In genomic region chr10:81358209-81358608, GRCm38 (mm10) we compare ENCODE assay signal across 8 mouse cellular contexts. TPM values are rescaled to one million over a fixed set of nuclear protein-coding genes. Genes with fewer than 3 reads are reported as not detected.
A peak's percentile ranks its signal among the peaks of the same experiment; 100 is the strongest.
DNase-seq lines count a peak whose midpoint lies in the region; ATAC-seq lines count a peak whose summit lies in the region.

No protein-coding gene starts in this region.

- H3K4me3 ChIP-seq in lung, embryonic 16.5 days (ENCODE audit: low read length), result peak overlapping the region; percentile 84
- peak overlapping the region; percentile 86 for H3K4me3 ChIP-seq in forebrain, embryonic 10.5 days
- H3K4me3 ChIP-seq in limb, embryonic 15.5 days, result peak overlapping the region; percentile 76
- H3K4me3 ChIP-seq in stomach, embryonic 15.5 days (replicated peaks), result peak overlapping the region; percentile 83

- H3K9me3 ChIP-seq in lung, embryonic 16.5 days (ENCODE audit: control insufficient read depth, low read length), result no peaks in the 10 kb centered on the region
- H3K9me3 ChIP-seq in forebrain, embryonic 10.5 days, result no peaks in the 10 kb centered on the region
- no peaks in the 10 kb centered on the region for H3K9me3 ChIP-seq in limb, embryonic 15.5 days
- H3K9me3 ChIP-seq in stomach, embryonic 15.5 days, result no peaks in the 10 kb centered on the region

- H3K36me3 ChIP-seq in lung, embryonic 16.5 days (ENCODE audit: control insufficient read depth, insufficient read depth, low read length), result no peaks in the 10 kb centered on the region
- H3K36me3 ChIP-seq in forebrain, embryonic 10.5 days (replicated peaks), result peaks cover 23% of the 10 kb centered on the region
- peaks cover 10% of the 10 kb centered on the region; the same call in 1 of the 2 replicates for H3K36me3 ChIP-seq in limb, embryonic 15.5 days
- H3K36me3 ChIP-seq in stomach, embryonic 15.5 days, result no peaks in the 10 kb centered on the region

- no peak for DNase-seq in lung, postnatal 25 days (ENCODE audit: low spot score)
- no peak for DNase-seq in forebrain, embryonic 10.5 days (ENCODE audit: extremely low spot score, low spot score)
- DNase-seq in T-cell, adult 2 months (ENCODE audit: low spot score), result no peak
- no peak for DNase-seq in kidney, postnatal 10 days

- peak overlapping the region; percentile 89 for H3K9ac ChIP-seq in lung, embryonic 16.5 days (ENCODE audit: low read length)
- peak overlapping the region; percentile 84; the same call in 1 of the 2 replicates for H3K9ac ChIP-seq in limb, embryonic 15.5 days
- peak overlapping the region; percentile 76; the same call in 1 of the 2 replicates for H3K9ac ChIP-seq in stomach, embryonic 15.5 days

- peaks cover 33% of the 10 kb centered on the region for H3K4me1 ChIP-seq in lung, embryonic 16.5 days (replicated peaks; ENCODE audit: control insufficient read depth, insufficient read depth, low read length)
- peaks cover 79% of the 10 kb centered on the region for H3K4me1 ChIP-seq in forebrain, embryonic 10.5 days
- H3K4me1 ChIP-seq in limb, embryonic 15.5 days, result peaks cover 38% of the 10 kb centered on the region
- peaks cover 32% of the 10 kb centered on the region for H3K4me1 ChIP-seq in stomach, embryonic 15.5 days

- no peaks in the 10 kb centered on the region; the same call in 1 of the 2 replicates for H3K27me3 ChIP-seq in lung, embryonic 16.5 days (ENCODE audit: control insufficient read depth, insufficient read depth, low read depth, low read length)
- H3K27me3 ChIP-seq in forebrain, embryonic 10.5 days (ENCODE audit: poor library complexity, severe bottlenecking), result peaks cover 58% of the 10 kb centered on the region
- peaks cover 11% of the 10 kb centered on the region for H3K27me3 ChIP-seq in limb, embryonic 15.5 days
- no peaks in the 10 kb centered on the region; the same call in 1 of the 2 replicates for H3K27me3 ChIP-seq in stomach, embryonic 15.5 days (replicated peaks)

- ATAC-seq in lung, embryonic 16.5 days (ENCODE audit: low read depth), result no peak
- ATAC-seq in limb, embryonic 15.5 days (ENCODE audit: insufficient number of reproducible peaks, low FRiP score, low TSS enrichment, low read depth), result no peak
- ATAC-seq in stomach, embryonic 15.5 days (ENCODE audit: insufficient read depth, low FRiP score, low read depth), result no peak
- no peak for ATAC-seq in frontal cortex, adult (ENCODE audit: low TSS enrichment)

- peak overlapping the region; percentile 48; the same call in 1 of the 2 replicates for H3K27ac ChIP-seq in lung, embryonic 16.5 days (ENCODE audit: low read length)
- peak overlapping the region; percentile 84 for H3K27ac ChIP-seq in forebrain, embryonic 10.5 days
- H3K27ac ChIP-seq in limb, embryonic 15.5 days, result 0 out of 2 replicates have a peak overlapping the region, but pooled peaks have one; percentile 7
- 0 out of 2 replicates have a peak overlapping the region, but pooled peaks have one; percentile 23 for H3K27ac ChIP-seq in stomach, embryonic 15.5 days

- 21% methylated on average over 4 of the region's 4 CpGs for WGBS in lung, embryonic 16.5 days
- WGBS in forebrain, embryonic 10.5 days, result 29% methylated on average over 4 of the region's 4 CpGs
- WGBS in limb, embryonic 15.5 days, result 30% methylated on average over 4 of the region's 4 CpGs
- WGBS in stomach, embryonic 15.5 days, result 32% methylated on average over 4 of the region's 4 CpGs

- H3K4me2 ChIP-seq in lung, embryonic 16.5 days (ENCODE audit: low read depth, low read length), result peak overlapping the region; percentile 99
- H3K4me2 ChIP-seq in limb, embryonic 15.5 days, result peak overlapping the region; percentile 97
- peak overlapping the region; percentile 99 for H3K4me2 ChIP-seq in stomach, embryonic 15.5 days

RNA-seq across cellular contexts. Expression of gene Mfsd12, which starts 0.9 kb away (rescaled TPM):
- polyA plus RNA-seq in lung, embryonic 16.5 days (2015; fragmentation: Nextera tagmentation; extraction: Ambion mirVana), result 13.7 and 13.9 TPM in 2 replicates
- 6.7 and 7.5 TPM in 2 replicates for polyA plus RNA-seq in forebrain, embryonic 10.5 days (2016; fragmentation: Nextera tagmentation; extraction: Ambion mirVana)
- 13.3 and 13.4 TPM in 2 replicates for polyA plus RNA-seq in limb, embryonic 15.5 days (2015; fragmentation: Nextera tagmentation; extraction: Ambion mirVana)
- 12.8 and 13.6 TPM in 2 replicates for polyA plus RNA-seq in stomach, embryonic 15.5 days (2015; fragmentation: Nextera tagmentation; extraction: Ambion mirVana)

RNA-seq across cellular contexts. Expression of gene 4930404N11Rik, which starts 7.4 kb away (rescaled TPM):
- 2.0 and 2.2 TPM in 2 replicates for polyA plus RNA-seq in lung, embryonic 16.5 days (2015; fragmentation: Nextera tagmentation; extraction: Ambion mirVana)
- polyA plus RNA-seq in forebrain, embryonic 10.5 days (2016; fragmentation: Nextera tagmentation; extraction: Ambion mirVana), result 0.35 and 0.52 TPM in 2 replicates
- 0.60 and 1.6 TPM in 2 replicates for polyA plus RNA-seq in limb, embryonic 15.5 days (2015; fragmentation: Nextera tagmentation; extraction: Ambion mirVana)
- 1.2 and 1.5 TPM in 2 replicates for polyA plus RNA-seq in stomach, embryonic 15.5 days (2015; fragmentation: Nextera tagmentation; extraction: Ambion mirVana)

RNA-seq across cellular contexts. Expression of gene Hmg20b, which starts 7.9 kb away (rescaled TPM):
- polyA plus RNA-seq in lung, embryonic 16.5 days (2015; fragmentation: Nextera tagmentation; extraction: Ambion mirVana), result 90.6 and 93.2 TPM in 2 replicates
- polyA plus RNA-seq in forebrain, embryonic 10.5 days (2016; fragmentation: Nextera tagmentation; extraction: Ambion mirVana), result 101 and 108 TPM in 2 replicates
- 86.0 and 89.9 TPM in 2 replicates for polyA plus RNA-seq in limb, embryonic 15.5 days (2015; fragmentation: Nextera tagmentation; extraction: Ambion mirVana)
- polyA plus RNA-seq in stomach, embryonic 15.5 days (2015; fragmentation: Nextera tagmentation; extraction: Ambion mirVana), result 78.8 and 79.1 TPM in 2 replicates

RNA-seq across cellular contexts. Expression of gene Gipc3, which starts 15.1 kb away (rescaled TPM):
- polyA plus RNA-seq in lung, embryonic 16.5 days (2015; fragmentation: Nextera tagmentation; extraction: Ambion mirVana), result 0.05 and 0.10 TPM in 2 replicates
- not detected in 2 replicates for polyA plus RNA-seq in forebrain, embryonic 10.5 days (2016; fragmentation: Nextera tagmentation; extraction: Ambion mirVana)
- 0.04 and 0.07 TPM in 2 replicates for polyA plus RNA-seq in limb, embryonic 15.5 days (2015; fragmentation: Nextera tagmentation; extraction: Ambion mirVana)
- polyA plus RNA-seq in stomach, embryonic 15.5 days (2015; fragmentation: Nextera tagmentation; extraction: Ambion mirVana), result 0.04 and 0.12 TPM in 2 replicates

RNA-seq across cellular contexts. Expression of gene Fzr1, which starts 20.1 kb away (rescaled TPM):
- 95.4 and 105 TPM in 2 replicates for polyA plus RNA-seq in lung, embryonic 16.5 days (2015; fragmentation: Nextera tagmentation; extraction: Ambion mirVana)
- 135 and 139 TPM in 2 replicates for polyA plus RNA-seq in forebrain, embryonic 10.5 days (2016; fragmentation: Nextera tagmentation; extraction: Ambion mirVana)
- 82.2 and 90.9 TPM in 2 replicates for polyA plus RNA-seq in limb, embryonic 15.5 days (2015; fragmentation: Nextera tagmentation; extraction: Ambion mirVana)
- polyA plus RNA-seq in stomach, embryonic 15.5 days (2015; fragmentation: Nextera tagmentation; extraction: Ambion mirVana), result 88.5 and 90.5 TPM in 2 replicates

Comparison
In these comparisons a context has a peak if more than half of its experiments do, and no peak if none do; other contexts are left out.
1. H3K27ac ChIP-seq: peak in every context shown above with its lines; median percentile 84 in forebrain, embryonic 10.5 days; 48 in lung, embryonic 16.5 days; 23 in stomach, embryonic 15.5 days; 7 in limb, embryonic 15.5 days.